Mouse (Mus musculus): ENCODE measurements around the gene Lamtor3. TPM values are rescaled to one million over a fixed set of nuclear protein-coding genes. Genes with fewer than 3 reads are reported as not detected.
"Not testable (repeated sequence)": the region's sequence is repeated elsewhere in the genome, so short reads cannot be mapped to it uniquely, and the experiment has no call there.

Gene Lamtor3
- 10 to 100 TPM; 46.7 to 51.7 (median 50.5) TPM for total RNA-seq (2022)

DNA sequence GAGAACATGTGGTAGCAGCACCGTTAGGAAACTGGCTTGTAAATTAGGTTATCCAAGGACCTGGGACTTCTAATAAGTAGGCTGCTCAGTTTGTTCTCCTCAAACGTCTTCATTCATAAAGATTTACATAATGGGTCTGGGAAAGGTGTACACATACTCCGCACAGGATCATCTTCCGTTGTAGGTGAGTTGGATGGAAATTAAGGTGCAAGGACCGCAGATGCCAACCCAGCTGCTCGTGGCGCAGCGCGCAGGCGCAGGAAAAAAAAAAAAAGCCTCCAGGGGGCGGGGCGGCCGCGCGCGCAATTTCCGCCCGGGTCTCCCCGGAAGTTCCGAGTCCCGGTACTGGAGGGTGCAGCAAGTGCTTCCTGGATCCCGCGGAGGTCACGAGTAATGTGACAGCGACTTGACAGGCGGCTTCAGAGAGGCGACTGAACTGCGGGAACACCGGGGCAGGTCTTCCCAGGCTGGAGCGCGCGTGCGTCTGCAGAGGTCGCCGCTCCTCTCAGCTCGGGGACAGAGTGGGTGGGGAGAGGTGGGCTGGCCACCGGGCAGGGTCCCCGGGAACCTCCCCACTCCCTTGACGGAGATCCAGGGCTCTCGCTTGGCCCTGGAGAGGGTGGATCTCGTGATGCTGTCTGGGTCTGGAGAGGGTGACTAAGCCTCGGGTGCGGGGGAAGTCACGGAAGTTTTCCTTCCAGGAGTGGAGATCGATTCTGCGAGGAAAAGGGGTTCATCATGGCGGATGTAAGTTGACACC is at the start of gene Lamtor3:
Gene Lamtor3, plus strand, starts transcription at position 335 of the 760 bp plus-strand sequence.
- DNase-seq (ENCODE audit: low spot score in 2 of 2) = peak; percentile 65 to 79

DNA sequence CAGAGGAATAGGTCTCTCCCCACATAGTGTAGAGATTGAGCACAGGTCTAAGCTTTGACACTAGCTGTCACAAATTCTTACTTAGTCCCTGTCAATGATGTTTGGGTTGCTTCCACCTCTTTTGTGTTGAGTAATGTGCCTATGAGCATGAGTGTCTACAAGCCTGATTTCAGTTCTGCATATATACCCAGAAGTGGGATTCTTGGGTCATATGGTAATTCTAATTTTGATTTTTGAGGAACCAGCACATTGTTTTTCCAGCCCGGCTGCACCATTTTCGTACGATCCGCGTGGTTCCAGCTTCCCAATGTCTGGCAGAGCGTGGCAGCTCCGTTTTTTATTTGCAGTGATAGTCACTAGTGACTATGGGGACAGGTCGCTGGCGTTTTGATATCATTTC is 48.9 kb upstream of the Lamtor3 start:
- no peak for DNase-seq (ENCODE audit: low spot score in 2 of 2)

DNA sequence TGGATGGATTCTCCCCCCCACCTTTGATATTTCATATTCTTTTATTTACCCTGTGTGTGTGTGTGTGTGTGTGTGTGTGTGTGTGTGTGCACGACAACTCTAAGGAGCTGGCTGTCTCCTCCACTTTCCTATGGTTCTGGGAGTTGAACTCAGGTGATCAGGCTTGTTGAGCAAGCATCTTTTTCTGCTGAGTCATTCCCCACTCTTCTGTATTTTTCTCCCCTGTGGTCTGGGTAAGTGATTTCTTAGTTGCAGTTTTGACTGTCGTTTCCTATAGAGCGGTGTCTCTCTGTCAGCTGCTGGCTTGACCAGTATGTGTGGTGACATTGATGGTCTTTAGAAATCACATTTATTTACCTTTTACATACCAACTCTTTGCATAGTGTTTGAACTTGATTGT is 39.0 kb upstream of the Lamtor3 start:
- no peak for DNase-seq (ENCODE audit: low spot score in 2 of 2)

GRCm38 (mm10) chr3:137880109-137880748 is 38.1 kb upstream of the Lamtor3 start:
- DNase-seq (ENCODE audit: low spot score in 2 of 2) = no peak

DNA sequence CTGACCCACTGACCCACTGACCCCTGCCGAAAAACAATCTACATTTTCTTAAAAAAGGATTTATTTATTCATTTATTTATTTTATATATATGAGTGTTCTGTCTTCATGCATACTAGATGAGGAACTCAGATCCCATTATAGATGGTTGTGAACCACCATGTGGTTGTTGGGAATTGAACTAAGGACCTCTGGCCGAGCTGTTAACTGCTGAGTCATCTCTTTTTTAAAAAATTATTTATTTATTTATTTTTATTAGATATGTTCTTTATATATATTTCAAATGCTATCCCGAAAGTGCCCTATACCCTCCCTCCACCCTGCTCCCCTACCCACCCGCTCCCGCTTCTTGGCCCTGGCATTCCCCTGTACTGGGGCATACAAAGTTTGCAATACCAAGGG is 37.2 kb upstream of the Lamtor3 start:
- DNase-seq (ENCODE audit: low spot score in 2 of 2) = no peak

- no peak for DNase-seq (ENCODE audit: low spot score in 2 of 2)
Measured at GRCm38 (mm10) chr3:137887961-137888360, 30.3 kb upstream of the Lamtor3 start.

DNA sequence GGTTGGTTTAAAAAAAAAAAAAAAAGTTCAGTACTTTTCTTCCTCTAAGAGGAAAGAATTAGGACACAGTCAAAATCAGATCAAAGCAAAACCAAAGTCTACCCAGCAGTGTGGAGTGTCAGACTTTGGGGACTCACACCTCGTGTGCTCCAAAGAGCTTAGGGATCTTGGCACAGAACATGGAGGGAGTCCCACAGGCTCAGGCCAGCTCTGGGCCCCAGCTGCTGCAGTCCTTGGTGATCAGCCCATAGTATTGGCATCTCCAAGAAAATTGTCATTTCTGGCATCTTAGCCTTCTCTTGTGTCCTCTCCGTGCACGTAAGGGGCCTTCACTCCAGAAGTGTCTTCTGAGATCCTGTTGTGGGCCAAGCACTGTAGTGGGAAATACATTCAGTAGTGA is 27.2 kb upstream of the Lamtor3 start:
- no peak for DNase-seq (ENCODE audit: low spot score in 2 of 2)

- DNase-seq (ENCODE audit: low spot score in 2 of 2) = no peak
Measured at GRCm38 (mm10) chr3:137892118-137892517, 26.2 kb upstream of the Lamtor3 start.

DNA sequence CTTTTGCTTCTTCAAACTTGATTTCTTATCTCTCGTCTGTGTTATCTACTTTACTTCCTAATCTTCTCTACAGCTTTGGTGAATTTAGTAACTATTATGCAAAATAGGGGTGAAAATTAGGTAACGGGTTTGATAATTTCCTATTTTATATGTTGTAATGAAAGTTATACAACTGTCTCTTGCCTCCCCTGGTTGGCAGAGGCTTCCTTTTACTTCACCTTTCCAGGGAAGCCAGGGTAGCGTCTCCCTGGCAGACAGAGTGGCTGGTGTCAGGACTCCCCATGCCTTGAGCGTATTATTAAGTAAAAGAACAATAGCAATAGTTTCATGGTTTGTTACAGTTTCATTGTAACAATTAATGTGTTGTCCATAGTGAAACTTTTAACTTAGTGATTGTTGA is 24.5 kb upstream of the Lamtor3 start:
- no peak for DNase-seq (ENCODE audit: low spot score in 2 of 2)

DNA sequence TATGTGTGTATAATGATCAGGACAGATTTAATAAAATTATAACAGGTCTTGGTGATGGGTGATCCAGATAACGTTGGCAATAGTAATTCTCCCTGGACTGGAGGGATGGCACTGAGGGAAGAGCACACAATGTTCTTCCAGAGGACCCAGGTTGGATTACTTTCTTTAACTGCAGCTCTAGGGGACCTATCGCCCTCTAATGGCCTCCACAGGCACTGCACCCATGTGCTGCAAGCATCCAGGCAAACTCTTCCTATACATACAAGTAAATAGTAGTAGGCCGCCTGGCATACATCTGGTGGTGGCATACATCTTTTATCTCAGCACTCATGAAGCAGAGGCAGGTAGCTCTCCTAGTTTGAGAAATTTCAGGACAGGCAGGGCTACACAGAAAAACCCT is 23.1 kb upstream of the Lamtor3 start:
- DNase-seq (ENCODE audit: low spot score in 2 of 2) = no peak

- DNase-seq (ENCODE audit: low spot score in 2 of 2) = no peak
Measured at GRCm38 (mm10) chr3:137896386-137896785, 21.9 kb upstream of the Lamtor3 start.

GRCm38 (mm10) chr3:137896867-137897266 is 21.4 kb upstream of the Lamtor3 start:
- DNase-seq (ENCODE audit: low spot score in 2 of 2) = no peak

DNA sequence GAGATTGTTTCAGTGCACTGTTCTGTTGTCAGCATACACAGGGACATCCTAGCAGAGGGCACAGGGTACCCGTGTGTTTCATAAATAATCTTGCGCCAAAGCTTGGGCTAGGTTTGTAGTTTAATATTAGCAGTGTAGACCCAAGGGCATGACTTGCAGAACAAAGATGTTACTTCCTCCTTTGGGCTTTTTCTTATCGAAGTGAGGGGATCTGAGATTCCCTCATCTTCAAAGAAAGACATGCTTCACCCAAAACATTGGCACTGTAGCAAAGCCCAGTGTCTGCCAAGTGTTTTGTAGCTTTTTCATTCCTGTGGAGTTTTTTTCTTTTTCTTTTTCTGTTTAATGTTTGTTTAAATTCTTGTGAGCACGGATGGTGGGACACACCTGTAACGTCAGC is 20.6 kb upstream of the Lamtor3 start:
- DNase-seq (ENCODE audit: low spot score in 2 of 2) = no peak

DNA sequence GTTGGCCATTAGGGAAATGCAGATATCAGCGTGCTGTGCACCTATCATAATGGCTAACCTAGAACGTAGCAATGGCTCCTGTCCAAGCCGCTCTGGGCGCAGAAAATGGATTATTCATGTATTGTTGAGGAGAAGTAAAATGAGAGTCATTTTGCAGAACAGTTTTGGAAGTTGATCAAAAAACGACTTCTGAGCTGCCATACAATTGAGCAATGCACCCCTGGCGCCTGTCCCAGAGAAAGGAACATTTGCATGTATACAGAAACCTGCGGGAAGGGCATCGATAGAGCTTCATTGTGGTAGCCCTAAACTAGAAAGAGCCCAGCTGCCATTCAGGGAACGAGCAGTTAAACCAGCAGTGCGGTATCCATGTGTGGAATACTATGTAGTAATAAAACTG is 18.2 kb upstream of the Lamtor3 start:
- DNase-seq (ENCODE audit: low spot score in 2 of 2) = no peak

- DNase-seq (ENCODE audit: low spot score in 2 of 2) = no peak
Measured at GRCm38 (mm10) chr3:137913093-137913492, 5.2 kb upstream of the Lamtor3 start.

DNA sequence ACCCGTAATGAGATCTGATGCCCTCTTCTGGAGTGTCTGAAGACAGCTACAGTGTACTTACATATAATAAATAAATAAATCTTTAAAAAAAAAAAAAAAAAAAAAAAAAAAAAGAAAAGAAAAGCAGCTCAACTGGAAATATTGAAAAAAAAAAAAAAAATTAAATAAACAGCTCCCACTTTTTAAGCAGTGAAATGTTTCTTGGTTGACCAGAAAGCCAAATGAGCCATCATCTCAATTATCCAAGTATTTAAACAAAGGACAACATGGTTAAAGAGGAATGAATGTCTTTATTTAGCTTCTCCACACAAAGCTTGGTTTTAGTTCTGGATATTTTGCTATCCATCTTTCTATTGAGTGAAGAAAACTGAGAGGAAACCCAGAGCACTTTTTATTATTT is 3.7 kb upstream of the Lamtor3 start:
- not testable (repeated sequence) for DNase-seq (ENCODE audit: low spot score in 2 of 2)

DNA sequence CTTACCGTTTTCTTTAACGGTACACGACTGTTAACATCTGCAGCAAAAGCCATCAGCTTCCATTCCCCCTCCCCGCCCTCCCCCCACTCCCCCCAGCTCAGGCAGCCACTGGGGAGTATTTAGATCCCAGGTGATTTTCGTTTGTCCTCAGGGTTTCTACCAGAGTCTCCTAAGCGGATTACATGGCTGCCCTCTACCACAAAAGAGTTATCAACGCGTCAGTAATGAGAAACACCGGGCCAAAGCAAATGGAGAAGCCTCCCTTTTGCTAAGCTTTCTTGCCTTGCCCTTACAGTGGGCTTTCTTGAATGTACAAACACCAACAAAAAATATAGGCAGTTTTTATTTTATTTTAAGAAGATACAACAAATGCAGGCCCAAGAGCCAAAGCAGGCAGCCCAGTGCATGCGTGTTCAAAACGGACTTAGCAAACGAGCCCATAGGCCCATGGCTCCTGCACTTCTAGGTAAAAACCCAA is 573 bp upstream of the Lamtor3 start:
- no peak for DNase-seq (ENCODE audit: low spot score in 2 of 2)

- no peak for DNase-seq (ENCODE audit: low spot score in 2 of 2)
Measured at GRCm38 (mm10) chr3:137918932-137919311, 616 bp downstream of the Lamtor3 start.

DNA sequence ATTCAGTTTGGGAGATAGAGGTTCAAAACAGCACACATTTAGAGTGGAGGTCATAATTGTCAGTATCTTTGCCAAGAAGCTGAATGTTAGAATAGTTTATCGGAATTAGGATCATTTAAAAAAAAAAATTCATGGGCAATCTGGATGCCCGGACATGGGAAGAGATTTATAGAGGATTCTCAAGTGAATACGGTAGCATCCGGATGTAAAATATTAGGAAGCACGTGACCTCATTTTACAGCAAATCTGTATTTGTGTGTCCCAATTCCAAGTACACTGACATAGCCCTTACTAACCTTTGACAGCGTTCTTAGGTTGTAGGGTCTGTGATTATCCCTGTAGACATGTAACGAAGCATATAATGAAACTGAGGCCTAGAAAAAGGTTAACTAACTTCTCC is 1.1 kb downstream of the Lamtor3 start:
- no peak for DNase-seq (ENCODE audit: low spot score in 2 of 2)

GRCm38 (mm10) chr3:137920594-137920993 is 2.3 kb downstream of the Lamtor3 start:
- no peak for DNase-seq (ENCODE audit: low spot score in 2 of 2)

- DNase-seq (ENCODE audit: low spot score in 2 of 2) = no peak
Measured at GRCm38 (mm10) chr3:137927010-137927409, 8.7 kb downstream of the Lamtor3 start.

GRCm38 (mm10) chr3:137929940-137930339 is 11.6 kb downstream of the Lamtor3 start:
- no peak for DNase-seq (ENCODE audit: low spot score in 2 of 2)

- DNase-seq (ENCODE audit: low spot score in 2 of 2) = no peak
Measured at GRCm38 (mm10) chr3:137932748-137933147, 14.4 kb downstream of the Lamtor3 start.

All from gastrocnemius, adult 8-10 months (tissue).